Mouse (Mus musculus): ENCODE results near the gene Map4k2. TPM values are rescaled to one million over a fixed set of nuclear protein-coding genes. Genes with fewer than 3 reads are reported as not detected.

The Map4k2 gene
- polyA plus RNA-seq (2015; fragmentation: Nextera tagmentation; extraction: Ambion mirVana): 5.2 and 5.7 TPM in 2 replicates

DNA sequence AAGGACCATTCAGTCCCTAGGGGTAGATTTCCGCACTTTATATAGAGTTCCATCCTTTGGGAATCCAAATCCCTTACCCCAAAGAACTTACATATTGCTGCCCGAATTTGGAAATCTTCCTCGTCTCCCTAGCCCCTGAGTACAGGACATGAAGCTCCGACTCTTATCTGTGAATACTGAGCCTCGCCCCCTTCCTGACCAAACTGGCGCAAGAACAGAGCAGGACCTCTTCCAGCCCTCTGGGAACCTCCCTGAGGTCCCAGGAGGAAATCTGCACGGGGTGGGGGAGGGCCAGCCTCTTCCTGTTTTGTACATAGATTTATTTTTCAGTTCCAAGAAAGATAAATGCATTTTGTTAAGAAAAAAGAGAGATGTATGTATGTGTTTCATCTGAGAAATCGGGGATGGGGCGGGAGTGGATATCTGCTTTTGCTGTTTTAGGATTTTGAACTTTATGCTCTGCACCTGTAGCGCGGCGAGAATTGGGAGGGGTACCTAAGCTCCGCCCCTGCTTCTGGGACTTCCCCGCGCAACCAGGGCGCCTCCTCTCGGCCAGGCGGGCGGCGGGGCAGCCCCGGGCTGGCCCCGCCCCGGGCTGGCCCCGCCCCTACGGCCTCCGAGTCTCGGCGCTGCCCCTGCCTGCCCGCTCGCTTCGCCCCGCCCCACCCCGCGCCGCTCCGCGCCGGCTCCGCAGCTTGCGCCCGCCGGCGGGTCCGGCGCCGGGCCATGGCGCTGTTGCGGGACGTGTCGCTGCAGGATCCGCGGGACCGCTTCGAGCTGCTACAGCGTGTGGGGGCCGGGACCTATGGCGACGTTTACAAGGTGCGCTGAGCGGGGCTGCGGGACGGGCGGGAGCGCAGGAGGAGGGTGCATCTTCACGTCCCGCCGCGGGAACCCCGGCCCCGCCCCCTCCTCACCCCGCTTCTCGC lies at the start of gene Map4k2:
Gene Map4k2 (plus strand): TSS at position 612 of the 929 bp plus-strand sequence.
- H3K27ac ChIP-seq (replicated peaks): peak within 1 kb of the TSS; percentile 24
- no peaks in the 10 kb centered on the region for H3K27me3 ChIP-seq (ENCODE audit: control insufficient read depth, insufficient read depth, low read length)
- ATAC-seq (ENCODE audit: low FRiP score, low TSS enrichment) (peak; percentile 84), DNase-seq (ENCODE audit: low spot score) (peak; percentile 94)
- H3K4me3 ChIP-seq (ENCODE audit: low read depth, low read length): peak within 1 kb of the TSS; percentile 67
- WGBS: 5% methylated on average over 58 of the region's 72 CpGs
- no peaks in the 10 kb centered on the region for H3K4me1 ChIP-seq (replicated peaks; ENCODE audit: control insufficient read depth, insufficient read depth)
- TF ChIP-seq CTCF (IDR thresholded peaks at IDR 0.05; ENCODE audit: low read depth): peak; percentile 56
- TF ChIP-seq EP300 (optimal IDR thresholded peaks at IDR 0.05): no peak
- no peaks in the 10 kb centered on the region for H3K9me3 ChIP-seq (ENCODE audit: control insufficient read depth, low read length)
- peak within 1 kb of the TSS; percentile 76 for H3K9ac ChIP-seq (ENCODE audit: low read length)
- H3K36me3 ChIP-seq (ENCODE audit: control insufficient read depth, insufficient read depth, low read length): peaks cover 14% of the 10 kb centered on the region; the same call in 1 of the 2 replicates
- peak within 1 kb of the TSS; percentile 90 for H3K4me2 ChIP-seq (replicated peaks; ENCODE audit: low read depth)

DNA sequence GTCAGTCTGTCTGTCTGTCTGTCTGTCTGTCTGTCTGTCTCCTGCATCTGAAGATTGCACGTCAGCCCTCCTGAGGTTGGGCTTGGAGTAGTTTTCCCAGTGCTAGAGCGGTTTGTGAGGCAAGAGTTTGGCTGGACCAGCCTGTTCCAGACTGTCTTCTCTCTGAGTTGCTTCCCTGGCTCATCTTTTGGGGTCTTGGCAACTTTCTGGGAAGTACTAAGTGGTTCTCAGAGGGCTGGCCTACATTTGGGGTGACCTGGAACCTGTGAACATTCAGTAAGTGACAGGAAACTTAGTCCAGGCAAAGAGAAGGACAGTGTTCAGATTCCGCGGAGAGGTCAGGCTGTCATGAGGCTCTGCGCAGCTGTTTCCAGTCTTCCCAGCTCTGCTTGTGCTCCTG lies 48.7 kb upstream of the Map4k2 start:
- H3K9ac ChIP-seq (ENCODE audit: low read length): no peak overlapping the region; the same call in 1 of the 2 replicates
- ATAC-seq (ENCODE audit: low FRiP score, low TSS enrichment): no peak

DNA sequence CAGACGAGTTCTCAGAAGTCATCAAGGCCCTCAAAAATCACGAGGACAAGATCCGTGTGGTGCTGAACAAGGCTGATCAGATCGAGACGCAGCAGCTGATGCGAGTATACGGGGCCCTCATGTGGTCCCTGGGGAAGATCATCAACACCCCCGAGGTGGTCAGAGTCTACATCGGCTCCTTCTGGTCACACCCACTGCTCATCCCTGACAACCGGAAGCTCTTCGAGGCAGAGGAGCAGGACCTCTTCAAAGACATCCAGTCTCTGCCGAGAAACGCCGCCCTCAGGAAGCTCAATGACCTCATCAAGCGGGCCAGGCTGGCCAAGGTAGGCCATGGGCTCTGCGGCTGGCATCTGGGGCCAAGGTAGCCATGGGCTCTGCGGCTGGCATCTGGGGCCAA lies 46.6 kb upstream of the Map4k2 start:
- Histone ChIP-seq H3K36me3 (ENCODE audit: control insufficient read depth, insufficient read depth, low read length) (peaks cover 31% of the 10 kb centered on the region), H3K4me1 (replicated peaks; ENCODE audit: control insufficient read depth, insufficient read depth) (no peaks in the 10 kb centered on the region), H3K9me3 (ENCODE audit: control insufficient read depth, low read length) (no peaks in the 10 kb centered on the region), H3K9ac (ENCODE audit: low read length) (no peak overlapping the region), H3K27me3 (ENCODE audit: control insufficient read depth, insufficient read depth, low read length) (no peaks in the 10 kb centered on the region), H3K27ac (replicated peaks) (no peak overlapping the region), H3K4me3 (ENCODE audit: low read depth, low read length) (no peak overlapping the region), H3K4me2 (replicated peaks; ENCODE audit: low read depth) (no peak overlapping the region)
- ATAC-seq (ENCODE audit: low FRiP score, low TSS enrichment) (no peak), DNase-seq (ENCODE audit: low spot score) (no peak)
- 91% methylated on average over 16 of the region's 17 CpGs for WGBS
- no peak for TF ChIP-seq EP300 (optimal IDR thresholded peaks at IDR 0.05)
- TF ChIP-seq CTCF (IDR thresholded peaks at IDR 0.05; ENCODE audit: low read depth): no peak

More for the DNA sequence above, 48.7 kb upstream of the Map4k2 start:
- Histone ChIP-seq H3K4me3 (ENCODE audit: low read depth, low read length) (no peak overlapping the region), H3K27me3 (ENCODE audit: control insufficient read depth, insufficient read depth, low read length) (no peaks in the 10 kb centered on the region), H3K4me2 (replicated peaks; ENCODE audit: low read depth) (no peak overlapping the region), H3K9me3 (ENCODE audit: control insufficient read depth, low read length) (no peaks in the 10 kb centered on the region), H3K36me3 (ENCODE audit: control insufficient read depth, insufficient read depth, low read length) (peaks cover 18% of the 10 kb centered on the region), H3K4me1 (replicated peaks; ENCODE audit: control insufficient read depth, insufficient read depth) (0 out of 2 replicates have a peak, but pooled peaks cover 3% of the 10 kb centered on the region), H3K27ac (replicated peaks) (peak overlapping the region; percentile 77)
- TF ChIP-seq EP300 (optimal IDR thresholded peaks at IDR 0.05) (no peak), CTCF (IDR thresholded peaks at IDR 0.05; ENCODE audit: low read depth) (no peak)
- WGBS: 85% methylated on average over 5 of the region's 5 CpGs
- DNase-seq (ENCODE audit: low spot score): no peak

DNA sequence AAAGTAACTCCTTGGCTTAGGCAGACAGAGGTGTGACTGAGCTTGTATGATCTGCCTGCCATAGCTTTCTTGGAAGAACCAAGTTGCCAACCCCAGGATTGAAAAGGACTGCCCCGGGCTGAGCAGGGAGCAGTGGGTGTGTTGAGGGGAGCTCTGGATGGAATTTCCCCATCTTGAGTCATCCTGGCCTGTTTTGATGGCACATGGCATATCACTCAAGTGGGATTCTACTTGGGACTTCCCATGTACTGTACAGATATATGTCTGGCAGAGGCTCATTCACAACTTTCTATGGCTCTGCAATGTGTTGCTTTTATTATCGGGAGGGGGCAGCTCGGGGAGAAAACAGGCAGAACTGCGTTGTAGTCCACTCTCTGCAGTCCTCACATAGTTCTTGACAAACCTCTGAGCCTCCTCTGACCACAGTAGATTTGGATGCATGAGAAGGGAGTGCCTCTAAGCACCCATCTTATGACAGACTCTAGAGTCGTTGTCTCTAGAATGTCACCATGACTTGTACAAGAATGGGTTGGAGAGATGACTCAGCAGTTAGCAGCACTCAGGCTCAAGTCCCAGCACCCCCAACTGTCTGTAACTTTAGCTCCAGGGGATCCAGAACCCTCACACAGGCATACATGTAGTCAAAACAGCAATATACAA lies 44.3 kb upstream of the Map4k2 start:
- H3K9ac ChIP-seq (ENCODE audit: low read length): no peak overlapping the region
- H3K27ac ChIP-seq (replicated peaks): 0 out of 2 replicates have a peak overlapping the region, but pooled peaks have one; percentile 1
- ATAC-seq (ENCODE audit: low FRiP score, low TSS enrichment) (no peak), DNase-seq (ENCODE audit: low spot score) (no peak)
- no peaks in the 10 kb centered on the region for H3K9me3 ChIP-seq (ENCODE audit: control insufficient read depth, low read length)
- WGBS: 78% methylated on average over 5 of the region's 5 CpGs
- no peak overlapping the region for H3K4me2 ChIP-seq (replicated peaks; ENCODE audit: low read depth)
- no peaks in the 10 kb centered on the region for H3K27me3 ChIP-seq (ENCODE audit: control insufficient read depth, insufficient read depth, low read length)
- peaks cover 31% of the 10 kb centered on the region for H3K36me3 ChIP-seq (ENCODE audit: control insufficient read depth, insufficient read depth, low read length)
- H3K4me1 ChIP-seq (replicated peaks; ENCODE audit: control insufficient read depth, insufficient read depth): no peaks in the 10 kb centered on the region
- TF ChIP-seq CTCF (IDR thresholded peaks at IDR 0.05; ENCODE audit: low read depth): no peak
- TF ChIP-seq EP300 (optimal IDR thresholded peaks at IDR 0.05): no peak
- no peak overlapping the region for H3K4me3 ChIP-seq (ENCODE audit: low read depth, low read length)

DNA sequence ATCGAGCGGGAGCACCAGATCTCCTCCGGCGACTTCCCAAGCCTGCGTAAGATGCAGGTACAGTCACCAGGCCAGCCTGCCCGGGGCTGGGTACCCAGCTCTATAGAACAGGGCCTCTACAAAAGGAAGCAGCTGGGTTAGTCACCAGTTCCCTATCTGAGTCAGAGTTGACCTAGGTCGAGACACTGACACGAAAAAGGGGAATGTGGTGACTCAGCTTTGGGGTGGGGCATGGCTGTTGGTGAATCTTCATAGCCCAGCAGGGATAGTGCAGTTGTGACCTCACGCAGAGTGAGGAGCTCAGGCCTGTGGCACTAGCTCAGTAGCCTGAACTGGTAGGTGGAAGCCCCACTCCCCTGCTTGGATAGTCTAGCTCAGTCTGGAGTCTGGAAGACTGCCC lies 43.3 kb upstream of the Map4k2 start:
- Histone ChIP-seq H3K9me3 (ENCODE audit: control insufficient read depth, low read length) (no peaks in the 10 kb centered on the region), H3K4me2 (replicated peaks; ENCODE audit: low read depth) (no peak overlapping the region), H3K4me1 (replicated peaks; ENCODE audit: control insufficient read depth, insufficient read depth) (no peaks in the 10 kb centered on the region), H3K4me3 (ENCODE audit: low read depth, low read length) (no peak overlapping the region), H3K27me3 (ENCODE audit: control insufficient read depth, insufficient read depth, low read length) (no peaks in the 10 kb centered on the region), H3K9ac (ENCODE audit: low read length) (no peak overlapping the region), H3K27ac (replicated peaks) (peak overlapping the region; percentile 67), H3K36me3 (ENCODE audit: control insufficient read depth, insufficient read depth, low read length) (peaks cover 31% of the 10 kb centered on the region)
- TF ChIP-seq EP300 (optimal IDR thresholded peaks at IDR 0.05) (no peak), CTCF (IDR thresholded peaks at IDR 0.05; ENCODE audit: low read depth) (no peak)
- WGBS: 68% methylated on average over 9 of the region's 9 CpGs
- peak; percentile 80 for ATAC-seq (ENCODE audit: low FRiP score, low TSS enrichment)
- no peak for DNase-seq (ENCODE audit: low spot score)

Data from stomach, postnatal 0 days (tissue).